ENCODE assay signal across 8 mouse cellular contexts in the genomic region with DNA sequence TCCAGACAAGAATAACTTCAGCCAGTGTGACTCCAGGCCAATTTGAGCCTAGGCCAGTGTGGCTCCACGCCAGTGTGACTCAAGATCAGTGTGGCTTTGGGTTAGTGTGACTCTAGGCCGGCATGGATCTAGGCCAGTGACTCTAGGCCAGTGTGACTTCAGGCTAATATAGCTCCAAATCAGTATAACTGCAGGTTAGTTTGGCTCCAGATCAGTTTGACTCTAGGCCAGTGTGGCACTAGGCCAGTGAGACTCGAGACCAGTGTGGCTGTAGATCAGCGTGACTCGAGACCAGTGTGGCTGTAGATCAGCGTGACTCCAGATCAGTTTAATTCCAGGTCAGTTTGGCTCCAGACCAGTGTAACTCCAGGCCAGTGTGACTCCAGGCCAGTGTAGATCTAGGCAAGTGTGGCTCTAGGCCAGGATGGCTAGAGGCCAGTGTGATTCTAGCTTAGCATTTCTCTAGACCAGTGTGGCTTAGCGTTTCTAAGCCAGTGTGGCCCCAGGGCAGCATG. TPM values are rescaled to one million over a fixed set of nuclear protein-coding genes. Genes with fewer than 3 reads are reported as not detected.
A peak's percentile ranks its signal among the peaks of the same experiment; 100 is the strongest.
DNase-seq lines count a peak whose midpoint lies in the region; ATAC-seq lines count a peak whose summit lies in the region.

No protein-coding gene starts in this region.

- ATAC-seq in intestine, embryonic 15.5 days: no peak

- H3K27ac ChIP-seq in intestine, embryonic 15.5 days: no peak overlapping the region

- DNase-seq in adrenal gland, adult (ENCODE audit: inconsistent age in 2 of 2, low spot score in 1 of 2): peak; percentile 40 to 84
- no peak for DNase-seq in adrenal gland, postnatal 4 days (ENCODE audit: low spot score in 2 of 2)
- peak; percentile 86 for DNase-seq in adrenal gland, adult 2 months
- peak; percentile 83 for DNase-seq in gastrocnemius, postnatal 10 days
- peak; percentile 24 to 31 for DNase-seq in kidney, postnatal 4 days
- no peak for DNase-seq in frontal cortex, postnatal 36 days (ENCODE audit: low spot score in 2 of 2)
- no peak for DNase-seq in spleen, postnatal 4 days (ENCODE audit: low spot score in 2 of 2)

- no peak overlapping the region for H3K9ac ChIP-seq in intestine, embryonic 15.5 days

- no peak overlapping the region for H3K4me3 ChIP-seq in intestine, embryonic 15.5 days (replicated peaks)

- WGBS in intestine, embryonic 15.5 days: 90% methylated on average over 7 of the region's 7 CpGs

- H3K9me3 ChIP-seq in intestine, embryonic 15.5 days: no peaks in the 10 kb centered on the region

- no peak overlapping the region for H3K4me2 ChIP-seq in intestine, embryonic 15.5 days (replicated peaks)

- H3K4me1 ChIP-seq in intestine, embryonic 15.5 days (replicated peaks): no peaks in the 10 kb centered on the region

- H3K36me3 ChIP-seq in intestine, embryonic 15.5 days: peaks cover 38% of the 10 kb centered on the region

- no peaks in the 10 kb centered on the region for H3K27me3 ChIP-seq in intestine, embryonic 15.5 days (replicated peaks)

RNA-seq across cellular contexts. Expression of a gene that starts 47.1 kb away (rescaled TPM):
- total RNA-seq in adrenal gland, postnatal 4 days (2021): 10 to 100 TPM; 41.8 to 45.3 TPM
- total RNA-seq in adrenal gland, adult 2 months (2021): 10 to 100 TPM; 22.4 to 23.7 TPM
- 9.7 and 10.0 TPM in 2 replicates for polyA plus RNA-seq in adrenal gland, adult 2 months (2012; rRNA removed)
- total RNA-seq in gastrocnemius, postnatal 10 days (2021): 10 to 100 TPM; 20.7 to 30.7 TPM
- polyA plus RNA-seq in intestine, embryonic 15.5 days (2015; fragmentation: Nextera tagmentation; extraction: Ambion mirVana): 14.2 and 16.2 TPM in 2 replicates

Comparison
In these comparisons a context has a peak if more than half of its experiments do, and no peak if none do; other contexts are left out.
1. DNase-seq: peak in adrenal gland, adult (2 of 2), adrenal gland, adult 2 months (single experiment), gastrocnemius, postnatal 10 days (single experiment) and kidney, postnatal 4 days (2 of 2); none in adrenal gland, postnatal 4 days (0 of 2), frontal cortex, postnatal 36 days (0 of 2) and spleen, postnatal 4 days (0 of 2).